Mouse (Mus musculus): ENCODE measurements at regions not wholly inside any gene's neighbourhood (a gene's known extent, or its start where the extent isn't known, plus 50 kb on each side); places are given as distances from the start of the nearest gene placed in this dataset.

- TF ChIP-seq CTCF (IDR thresholded peaks at IDR 0.05; ENCODE audit: extremely low read depth, insufficient read depth, insufficient read length, insufficient replicate concordance), result no peak
- TF ChIP-seq POLR2A (IDR thresholded peaks at IDR 0.05; ENCODE audit: low read depth, low read length), result no peak
Observed at GRCm38 (mm10) chrX:166785615-166786014, 200.1 kb upstream of the Egfl6 start.

Data from spleen, adult 2 months (tissue).